Mouse (Mus musculus): ENCODE data around the gene Mitd1. TPM values are rescaled to one million over a fixed set of nuclear protein-coding genes. Genes with fewer than 3 reads are reported as not detected.
A peak's percentile ranks its signal among the peaks of the same experiment; 100 is the strongest.

Mitd1 gene
- 29.1 and 30.6 TPM in 2 replicates for polyA plus RNA-seq (2014; fragmentation: Nextera tagmentation; extraction: Ambion mirVana)

DNA sequence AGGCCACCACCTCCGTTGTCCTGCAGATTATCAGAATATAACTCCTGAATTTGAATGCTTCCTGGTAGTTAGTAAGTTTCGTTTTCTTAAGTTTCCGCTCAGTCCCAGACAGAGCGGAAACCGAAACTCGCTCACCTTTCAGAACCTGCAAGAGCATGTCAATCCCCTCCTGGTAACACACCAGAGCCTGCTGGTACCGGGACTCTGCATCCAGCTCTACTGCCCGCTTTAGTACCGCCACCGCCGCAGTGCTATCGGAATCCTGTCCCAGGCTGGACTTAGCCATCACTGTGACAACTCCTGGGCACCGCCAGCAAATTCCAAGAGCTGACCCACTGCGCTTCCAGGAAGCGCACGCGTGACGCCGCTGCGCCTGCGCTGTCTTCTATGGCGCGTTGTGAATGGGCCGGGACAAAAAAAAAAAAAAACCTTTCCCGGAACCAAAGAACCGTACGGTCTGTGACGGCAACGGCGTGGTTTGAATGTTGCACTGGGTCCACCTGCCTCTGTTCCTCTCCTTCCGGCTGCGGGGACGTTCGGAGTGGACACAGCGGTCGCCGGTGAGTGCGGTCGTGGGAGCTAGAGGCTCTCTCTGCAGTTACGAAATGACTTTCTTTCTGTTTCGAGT, at the start of gene Mitd1, which contains the start of gene Mrpl30:
Gene Mitd1 (minus strand): TSS at position 387 of the 628 bp plus-strand sequence.
Gene Mrpl30 (plus strand): TSS at position 453 of the 628 bp plus-strand sequence.
- no peaks in the 10 kb centered on the region for H3K27me3 ChIP-seq (replicated peaks; ENCODE audit: control insufficient read depth, insufficient read depth, low read length)
- H3K9me3 ChIP-seq (ENCODE audit: control insufficient read depth, low read length) = no peaks in the 10 kb centered on the region
- peak within 1 kb of the TSS; percentile 89 for H3K4me2 ChIP-seq (ENCODE audit: low read length)
- H3K4me1 ChIP-seq (replicated peaks; ENCODE audit: control insufficient read depth, insufficient read depth, low read length) = peaks cover 15% of the 10 kb centered on the region
- H3K36me3 ChIP-seq (ENCODE audit: control insufficient read depth, insufficient read depth, low read length) = peaks cover 12% of the 10 kb centered on the region
- H3K9ac ChIP-seq (ENCODE audit: low read length) = peak within 1 kb of the TSS; percentile 52
- ATAC-seq (replicated peaks; ENCODE audit: low FRiP score, low TSS enrichment, low read depth) = peak; percentile 95
- H3K27ac ChIP-seq (ENCODE audit: low read depth) = peak within 1 kb of the TSS; percentile 34; the same call in 1 of the 2 replicates
- DNase-seq (ENCODE audit: low spot score) = peak; percentile 94
- H3K4me3 ChIP-seq (ENCODE audit: low read depth, low read length) = peak within 1 kb of the TSS; percentile 83
- under 1% methylated on average over 41 of the region's 41 CpGs for WGBS

DNA sequence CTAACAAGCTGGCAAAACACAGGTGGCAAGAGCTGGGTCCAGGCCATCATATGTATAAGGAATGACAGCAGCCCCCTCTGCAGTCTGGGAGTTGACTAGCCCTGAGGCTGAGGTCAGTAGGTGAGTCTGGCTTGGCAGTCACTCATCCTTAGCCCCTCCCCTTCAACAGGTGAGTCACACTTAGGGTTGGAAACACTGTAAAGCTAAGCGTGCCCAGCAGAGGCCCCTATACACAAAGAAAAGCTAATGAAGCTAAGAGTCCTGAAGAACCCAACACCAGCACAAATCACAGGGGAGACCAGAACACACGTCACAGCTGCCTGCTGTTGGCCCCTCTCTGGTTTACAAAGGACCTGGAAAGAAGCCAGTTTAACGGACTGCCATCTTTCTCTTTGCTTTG, 41.6 kb upstream of the Mitd1 start:
- no peaks in the 10 kb centered on the region for H3K27me3 ChIP-seq (replicated peaks; ENCODE audit: control insufficient read depth, insufficient read depth, low read length)
- no peaks in the 10 kb centered on the region for H3K4me1 ChIP-seq (replicated peaks; ENCODE audit: control insufficient read depth, insufficient read depth, low read length)
- no peak overlapping the region for H3K4me3 ChIP-seq (ENCODE audit: low read depth, low read length)
- H3K27ac ChIP-seq (ENCODE audit: low read depth) = no peak overlapping the region
- no peak overlapping the region for H3K4me2 ChIP-seq (ENCODE audit: low read length)
- no peak overlapping the region for H3K9ac ChIP-seq (ENCODE audit: low read length)
- 21% methylated on average over 3 of the region's 3 CpGs for WGBS
- ATAC-seq (replicated peaks; ENCODE audit: low FRiP score, low TSS enrichment, low read depth) (peak; percentile 62), DNase-seq (ENCODE audit: low spot score) (no peak)
- no peaks in the 10 kb centered on the region for H3K36me3 ChIP-seq (ENCODE audit: control insufficient read depth, insufficient read depth, low read length)
- H3K9me3 ChIP-seq (ENCODE audit: control insufficient read depth, low read length) = no peaks in the 10 kb centered on the region

DNA sequence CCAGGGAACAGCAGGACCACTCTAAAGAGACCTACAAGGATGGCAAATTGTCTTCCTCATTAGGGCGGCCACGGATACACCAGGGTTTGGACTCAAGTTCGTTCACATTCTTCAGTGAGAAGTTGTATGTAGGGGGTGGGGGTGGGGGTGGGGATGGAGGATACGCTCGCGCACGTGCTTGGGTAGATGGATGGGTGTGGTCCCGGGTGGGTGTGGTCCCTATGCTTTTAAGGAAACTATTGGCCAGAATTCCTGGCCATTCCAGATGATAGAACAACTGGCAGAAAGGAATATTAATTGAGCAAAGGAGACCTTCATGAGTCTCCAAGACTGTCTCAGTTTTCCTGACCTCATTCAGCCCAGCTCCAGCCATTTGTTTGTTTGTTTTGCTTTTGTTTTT, 35.8 kb upstream of the Mitd1 start:
- no peaks in the 10 kb centered on the region for H3K36me3 ChIP-seq (ENCODE audit: control insufficient read depth, insufficient read depth, low read length)
- no peak for ATAC-seq (replicated peaks; ENCODE audit: low FRiP score, low TSS enrichment, low read depth)

DNA sequence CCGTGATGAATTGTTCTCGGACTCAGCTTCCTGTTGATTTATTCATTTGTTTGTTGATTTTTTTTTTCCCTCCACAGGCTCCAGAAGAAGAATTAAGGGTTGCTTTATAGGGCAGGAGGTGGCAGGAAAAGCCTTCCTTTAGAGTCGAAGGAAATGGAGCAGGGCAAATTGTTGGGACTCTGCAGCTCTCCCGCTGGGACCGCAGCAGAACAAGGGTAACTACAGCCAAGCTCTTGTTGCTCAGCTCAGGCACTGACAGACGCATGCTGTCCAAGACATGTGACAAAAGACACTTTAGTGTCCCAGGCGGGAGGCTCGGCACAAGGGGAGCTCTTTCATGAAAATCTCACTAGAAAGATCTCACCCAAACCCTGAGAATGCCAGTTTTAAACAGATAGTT, 32.3 kb upstream of the Mitd1 start:
- Histone ChIP-seq H3K27ac (ENCODE audit: low read depth) (no peak overlapping the region), H3K9me3 (ENCODE audit: control insufficient read depth, low read length) (no peaks in the 10 kb centered on the region), H3K4me2 (ENCODE audit: low read length) (no peak overlapping the region), H3K4me3 (ENCODE audit: low read depth, low read length) (no peak overlapping the region), H3K9ac (ENCODE audit: low read length) (no peak overlapping the region), H3K27me3 (replicated peaks; ENCODE audit: control insufficient read depth, insufficient read depth, low read length) (no peaks in the 10 kb centered on the region), H3K36me3 (ENCODE audit: control insufficient read depth, insufficient read depth, low read length) (no peaks in the 10 kb centered on the region), H3K4me1 (replicated peaks; ENCODE audit: control insufficient read depth, insufficient read depth, low read length) (no peaks in the 10 kb centered on the region)
- no peak for ATAC-seq (replicated peaks; ENCODE audit: low FRiP score, low TSS enrichment, low read depth)
- WGBS = 64% methylated on average over 8 of the region's 8 CpGs
- no peak for DNase-seq (ENCODE audit: low spot score)

More for the DNA sequence above, 35.8 kb upstream of the Mitd1 start:
- DNase-seq (ENCODE audit: low spot score) = no peak
- H3K9ac ChIP-seq (ENCODE audit: low read length) = no peak overlapping the region
- no peaks in the 10 kb centered on the region for H3K27me3 ChIP-seq (replicated peaks; ENCODE audit: control insufficient read depth, insufficient read depth, low read length)
- H3K4me2 ChIP-seq (ENCODE audit: low read length) = no peak overlapping the region
- 81% methylated on average over 8 of the region's 8 CpGs for WGBS
- no peaks in the 10 kb centered on the region for H3K9me3 ChIP-seq (ENCODE audit: control insufficient read depth, low read length)
- H3K4me3 ChIP-seq (ENCODE audit: low read depth, low read length) = no peak overlapping the region
- no peaks in the 10 kb centered on the region for H3K4me1 ChIP-seq (replicated peaks; ENCODE audit: control insufficient read depth, insufficient read depth, low read length)
- H3K27ac ChIP-seq (ENCODE audit: low read depth) = no peak overlapping the region

DNA sequence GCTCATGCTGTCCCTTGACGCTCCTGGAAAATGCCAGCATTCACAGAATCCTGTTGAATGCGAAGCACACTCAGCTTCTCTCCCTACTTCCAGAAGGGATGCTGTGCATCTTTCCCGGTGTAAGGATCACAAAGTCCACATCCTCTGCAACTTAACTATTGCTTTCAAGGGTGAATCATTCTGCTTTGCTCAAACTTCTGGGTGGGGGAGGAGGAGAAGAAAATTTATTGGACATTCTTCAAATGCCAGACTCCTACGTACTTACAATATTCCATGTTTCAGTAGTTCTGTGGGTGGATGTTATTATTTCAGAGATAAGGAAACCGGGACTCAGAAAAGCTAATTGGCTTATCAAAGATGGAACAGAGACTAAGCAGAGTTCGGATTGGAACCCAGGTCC, 27.9 kb upstream of the Mitd1 start:
- H3K4me2 ChIP-seq (ENCODE audit: low read length) = no peak overlapping the region
- H3K27me3 ChIP-seq (replicated peaks; ENCODE audit: control insufficient read depth, insufficient read depth, low read length) = no peaks in the 10 kb centered on the region
- no peak for ATAC-seq (replicated peaks; ENCODE audit: low FRiP score, low TSS enrichment, low read depth)
- 49% methylated on average over 6 of the region's 6 CpGs for WGBS
- no peak overlapping the region for H3K27ac ChIP-seq (ENCODE audit: low read depth)
- H3K4me1 ChIP-seq (replicated peaks; ENCODE audit: control insufficient read depth, insufficient read depth, low read length) = no peaks in the 10 kb centered on the region
- no peak overlapping the region for H3K9ac ChIP-seq (ENCODE audit: low read length)
- H3K36me3 ChIP-seq (ENCODE audit: control insufficient read depth, insufficient read depth, low read length) = no peaks in the 10 kb centered on the region
- no peak for DNase-seq (ENCODE audit: low spot score)
- H3K4me3 ChIP-seq (ENCODE audit: low read depth, low read length) = no peak overlapping the region
- H3K9me3 ChIP-seq (ENCODE audit: control insufficient read depth, low read length) = no peaks in the 10 kb centered on the region

DNA sequence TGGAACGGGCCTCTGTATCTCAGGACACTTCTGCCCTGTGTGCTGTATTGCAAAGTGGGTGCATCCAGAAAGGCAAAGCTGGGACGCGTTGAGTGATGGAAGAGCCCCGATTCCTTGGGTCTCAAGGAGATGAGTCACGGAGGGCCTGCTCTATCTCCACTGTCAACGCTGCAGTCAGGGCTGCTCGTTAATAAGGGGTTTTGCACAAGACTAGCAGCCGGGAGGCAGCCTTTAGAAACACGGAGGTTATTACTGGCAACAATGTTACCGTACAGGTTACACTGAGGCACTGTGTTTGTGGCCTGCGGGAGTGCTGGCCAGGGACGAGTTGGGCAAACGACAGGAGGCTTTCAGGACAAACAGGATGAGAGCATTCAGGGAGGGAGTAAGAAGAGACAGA, 27.5 kb upstream of the Mitd1 start:
- no peak for ATAC-seq (replicated peaks; ENCODE audit: low FRiP score, low TSS enrichment, low read depth)
- 48% methylated on average over 13 of the region's 13 CpGs for WGBS

DNA sequence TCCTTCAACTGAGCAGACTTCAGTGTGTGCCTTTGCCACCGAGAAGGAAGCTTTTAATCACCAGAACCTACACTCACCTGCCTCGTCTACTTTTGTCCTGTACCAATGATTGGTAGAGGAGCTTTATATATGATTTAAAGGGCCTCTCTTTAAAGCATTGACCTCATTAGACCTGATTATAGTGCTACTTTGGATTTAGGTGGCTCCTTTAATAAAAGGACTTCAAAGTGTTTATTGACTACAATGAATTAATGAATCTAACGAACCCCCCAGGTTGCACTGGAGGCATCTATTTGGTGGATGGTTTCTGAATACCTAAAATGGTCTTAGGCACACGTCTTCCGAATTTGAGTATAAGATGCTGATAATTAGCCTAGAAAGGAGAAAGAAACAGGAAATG, 26.2 kb upstream of the Mitd1 start, which contains the start of gene Lyg2:
Gene Lyg2 (minus strand): TSS at position 101 of the 400 bp plus-strand sequence.
- DNase-seq (ENCODE audit: low spot score) (no peak), ATAC-seq (replicated peaks; ENCODE audit: low FRiP score, low TSS enrichment, low read depth) (no peak)
- Histone ChIP-seq H3K4me3 (ENCODE audit: low read depth, low read length) (no peak within 1 kb of the TSS), H3K4me2 (ENCODE audit: low read length) (no peak within 1 kb of the TSS), H3K36me3 (ENCODE audit: control insufficient read depth, insufficient read depth, low read length) (no peaks in the 10 kb centered on the region), H3K9me3 (ENCODE audit: control insufficient read depth, low read length) (no peaks in the 10 kb centered on the region), H3K27ac (ENCODE audit: low read depth) (no peak within 1 kb of the TSS), H3K4me1 (replicated peaks; ENCODE audit: control insufficient read depth, insufficient read depth, low read length) (no peaks in the 10 kb centered on the region), H3K9ac (ENCODE audit: low read length) (no peak within 1 kb of the TSS), H3K27me3 (replicated peaks; ENCODE audit: control insufficient read depth, insufficient read depth, low read length) (no peaks in the 10 kb centered on the region)
- WGBS = 69% methylated on average over 5 of the region's 5 CpGs

More for the DNA sequence above, 27.5 kb upstream of the Mitd1 start:
- H3K9me3 ChIP-seq (ENCODE audit: control insufficient read depth, low read length) = no peaks in the 10 kb centered on the region
- no peak overlapping the region for H3K9ac ChIP-seq (ENCODE audit: low read length)
- no peak for DNase-seq (ENCODE audit: low spot score)
- no peak overlapping the region for H3K4me2 ChIP-seq (ENCODE audit: low read length)
- H3K4me3 ChIP-seq (ENCODE audit: low read depth, low read length) = no peak overlapping the region
- no peaks in the 10 kb centered on the region for H3K36me3 ChIP-seq (ENCODE audit: control insufficient read depth, insufficient read depth, low read length)
- H3K27ac ChIP-seq (ENCODE audit: low read depth) = no peak overlapping the region
- H3K4me1 ChIP-seq (replicated peaks; ENCODE audit: control insufficient read depth, insufficient read depth, low read length) = no peaks in the 10 kb centered on the region
- H3K27me3 ChIP-seq (replicated peaks; ENCODE audit: control insufficient read depth, insufficient read depth, low read length) = no peaks in the 10 kb centered on the region

DNA sequence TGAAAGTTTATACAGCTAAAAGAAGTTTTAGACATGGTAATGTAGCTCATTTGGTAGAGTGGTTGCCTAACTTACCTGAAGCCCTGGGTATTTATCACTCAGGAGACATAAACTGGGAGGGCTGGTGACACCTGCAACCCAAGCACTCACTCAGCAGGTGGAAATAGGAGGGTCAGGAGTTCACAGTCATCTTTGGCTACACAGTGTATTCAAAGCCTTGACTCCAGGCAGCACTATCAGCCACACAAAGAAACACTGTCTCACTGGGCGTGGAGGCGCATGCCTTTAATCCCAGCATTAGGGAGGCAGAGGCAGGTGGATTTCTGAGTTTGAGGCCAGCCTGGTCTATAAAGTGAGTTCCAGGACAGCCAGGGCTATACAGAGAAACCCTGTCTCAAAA, 22.5 kb upstream of the Mitd1 start:
- WGBS = 82% methylated on average over 2 of the region's 2 CpGs
- ATAC-seq (replicated peaks; ENCODE audit: low FRiP score, low TSS enrichment, low read depth) = no peak

DNA sequence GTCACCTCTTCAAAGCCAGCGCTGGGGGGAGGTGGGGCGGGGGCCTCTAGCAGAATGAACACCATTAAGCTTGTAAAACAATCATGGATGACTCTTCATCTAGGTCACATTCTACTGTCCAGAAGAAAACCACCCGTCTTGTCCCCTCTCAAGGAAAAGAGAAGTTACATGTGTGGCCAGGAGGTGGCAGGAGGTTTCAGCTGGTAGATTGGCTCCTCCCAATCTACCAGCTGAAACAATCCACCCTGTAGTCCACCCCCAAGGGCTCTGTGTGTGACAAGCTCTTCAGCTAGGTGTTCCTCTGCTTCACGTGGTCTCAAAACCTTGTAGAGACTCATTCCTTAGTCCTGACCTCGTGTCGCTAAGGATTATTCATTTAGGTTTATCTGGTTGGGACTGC, 13.0 kb upstream of the Mitd1 start:
- no peak overlapping the region for H3K4me3 ChIP-seq (ENCODE audit: low read depth, low read length)
- H3K9me3 ChIP-seq (ENCODE audit: control insufficient read depth, low read length) = no peaks in the 10 kb centered on the region
- no peaks in the 10 kb centered on the region for H3K27me3 ChIP-seq (replicated peaks; ENCODE audit: control insufficient read depth, insufficient read depth, low read length)
- no peak overlapping the region for H3K27ac ChIP-seq (ENCODE audit: low read depth)
- 32% methylated on average over 6 of the region's 6 CpGs for WGBS
- H3K36me3 ChIP-seq (ENCODE audit: control insufficient read depth, insufficient read depth, low read length) = peaks cover 17% of the 10 kb centered on the region
- no peak overlapping the region for H3K4me2 ChIP-seq (ENCODE audit: low read length)
- no peak for DNase-seq (ENCODE audit: low spot score)
- 0 out of 2 replicates have a peak, but pooled peaks have one; percentile 15 for ATAC-seq (replicated peaks; ENCODE audit: low FRiP score, low TSS enrichment, low read depth)
- H3K4me1 ChIP-seq (replicated peaks; ENCODE audit: control insufficient read depth, insufficient read depth, low read length) = no peaks in the 10 kb centered on the region
- H3K9ac ChIP-seq (ENCODE audit: low read length) = no peak overlapping the region

More for the DNA sequence above, 22.5 kb upstream of the Mitd1 start:
- H3K9me3 ChIP-seq (ENCODE audit: control insufficient read depth, low read length) = no peaks in the 10 kb centered on the region
- H3K4me1 ChIP-seq (replicated peaks; ENCODE audit: control insufficient read depth, insufficient read depth, low read length) = no peaks in the 10 kb centered on the region
- no peak overlapping the region for H3K4me2 ChIP-seq (ENCODE audit: low read length)
- no peak for DNase-seq (ENCODE audit: low spot score)
- no peak overlapping the region for H3K9ac ChIP-seq (ENCODE audit: low read length)
- no peak overlapping the region for H3K27ac ChIP-seq (ENCODE audit: low read depth)
- H3K36me3 ChIP-seq (ENCODE audit: control insufficient read depth, insufficient read depth, low read length) = no peaks in the 10 kb centered on the region
- no peak overlapping the region for H3K4me3 ChIP-seq (ENCODE audit: low read depth, low read length)
- no peaks in the 10 kb centered on the region for H3K27me3 ChIP-seq (replicated peaks; ENCODE audit: control insufficient read depth, insufficient read depth, low read length)
